Mouse (Mus musculus) regulatory T cell (primary cell): ENCODE results near the gene Gm10334.
"Not testable (repeated sequence)": the region's sequence is repeated elsewhere in the genome, so short reads cannot be mapped to it uniquely, and the experiment has no call there.

Experiments
- in situ Hi-C: fragments of 300-600 bp; cut with MboI, MseI; formaldehyde crosslinking; loops from one replicate; pipeline ENCODE4 v1.15.1; 2025; ENCODE audit warnings: high pct_unique_total_duplicates

Gm10334 gene

DNA sequence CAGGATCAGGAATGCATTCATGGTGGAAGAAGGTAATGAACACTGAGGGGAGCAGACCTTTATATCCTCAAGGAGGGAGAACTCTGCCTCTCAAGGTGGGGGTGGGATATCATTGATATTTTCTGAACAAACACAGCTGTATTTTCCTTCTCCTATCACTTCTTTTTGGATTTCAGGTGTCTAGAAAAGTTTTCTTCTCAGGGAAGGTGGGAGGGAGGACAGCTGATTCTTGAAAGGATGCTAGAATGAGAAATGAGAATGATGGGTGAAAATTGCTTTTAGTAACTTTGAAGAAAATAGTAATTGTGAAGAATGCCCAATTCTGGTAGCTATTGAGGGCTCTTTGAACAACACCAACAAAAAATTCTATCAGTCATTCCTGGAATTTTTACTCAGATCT, at the start of gene Gm10334:
TSS of gene Gm10334 (minus strand) at position 101 of the 400 bp plus-strand sequence.
- in situ Hi-C loops: not testable (repeated sequence)

DNA sequence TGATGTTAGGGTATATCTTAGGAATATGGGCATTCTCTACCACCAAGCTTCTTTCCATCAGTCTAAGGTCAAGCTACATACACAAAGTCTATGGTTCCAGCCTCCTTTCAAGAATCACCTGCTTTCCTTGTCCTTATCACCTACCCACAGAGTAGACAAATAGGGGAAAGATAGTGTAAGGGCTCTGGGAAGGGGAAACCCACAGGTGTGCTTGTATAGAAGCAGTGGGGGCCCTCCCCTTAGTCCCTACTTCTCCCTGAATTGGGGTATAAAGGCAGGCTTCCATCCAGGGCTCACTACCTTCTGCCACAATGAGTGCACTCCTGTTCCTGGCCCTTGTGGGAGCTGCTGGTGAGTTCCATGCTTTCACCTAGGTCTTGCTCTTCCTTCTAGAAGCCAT, 12.7 kb upstream of the Gm10334 start, which contains the start of gene Prss1:
TSS of gene Prss1 (plus strand) at position 301 of the 400 bp plus-strand sequence.
- in situ Hi-C loops: not testable (repeated sequence)

DNA sequence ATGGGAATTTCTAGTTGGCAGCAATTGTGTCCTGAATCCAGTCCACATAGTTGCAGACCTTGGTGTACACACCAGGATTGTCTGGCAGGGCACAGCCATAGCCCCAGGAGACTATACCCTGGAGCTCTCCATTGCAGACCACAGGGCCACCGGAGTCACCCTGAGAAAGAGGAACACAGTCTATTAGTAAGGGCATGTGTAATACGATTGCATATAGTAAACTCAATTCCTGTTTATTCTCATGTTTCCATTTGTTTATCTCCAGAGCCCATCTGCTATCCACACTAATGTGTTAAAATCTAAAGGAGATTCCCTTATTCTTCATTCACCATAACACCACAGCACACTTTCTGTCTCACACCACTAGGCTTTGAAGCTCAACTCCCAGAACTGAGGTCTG, 3.7 kb downstream of the Gm10334 start:
- in situ Hi-C loops: not testable (repeated sequence)
